8 mouse cellular contexts compared by ENCODE assay signal in genomic region chr17:6779632-6780031, GRCm38 (mm10). TPM values are rescaled to one million over a fixed set of nuclear protein-coding genes. Genes with fewer than 3 reads are reported as not detected.
DNase-seq lines count a peak whose midpoint lies in the region; ATAC-seq and TF ChIP-seq lines count a peak whose summit lies in the region.

No protein-coding gene starts in this region.

- peak overlapping the region; percentile 93 for H3K4me2 ChIP-seq in heart, embryonic 13.5 days
- H3K4me2 ChIP-seq in forebrain, embryonic 11.5 days (ENCODE audit: low read depth, low read length, severe bottlenecking): peak overlapping the region; percentile 79
- peak overlapping the region; percentile 82 for H3K4me2 ChIP-seq in liver, embryonic 14.5 days (ENCODE audit: low read depth)

- H3K36me3 ChIP-seq in heart, embryonic 13.5 days: no peaks in the 10 kb centered on the region
- H3K36me3 ChIP-seq in forebrain, embryonic 11.5 days (ENCODE audit: control insufficient read depth, insufficient read depth, low read length): no peaks in the 10 kb centered on the region
- H3K36me3 ChIP-seq in liver, embryonic 14.5 days (replicated peaks; ENCODE audit: control insufficient read depth, insufficient read depth, low read depth): no peaks in the 10 kb centered on the region

- H3K9me3 ChIP-seq in heart, embryonic 13.5 days: no peaks in the 10 kb centered on the region
- H3K9me3 ChIP-seq in forebrain, embryonic 11.5 days (ENCODE audit: control insufficient read depth, low read length): no peaks in the 10 kb centered on the region
- H3K9me3 ChIP-seq in liver, embryonic 14.5 days (ENCODE audit: control insufficient read depth, low read length): no peaks in the 10 kb centered on the region

- TF ChIP-seq EP300 in liver, embryonic 14.5 days (IDR thresholded peaks at IDR 0.05; ENCODE audit: low read depth): no peak

- peak overlapping the region; percentile 96 for H3K9ac ChIP-seq in heart, embryonic 13.5 days
- H3K9ac ChIP-seq in forebrain, embryonic 11.5 days (ENCODE audit: low read length): no peak overlapping the region
- peak overlapping the region; percentile 43 for H3K9ac ChIP-seq in liver, embryonic 14.5 days (replicated peaks)

- H3K27me3 ChIP-seq in heart, embryonic 13.5 days (replicated peaks): no peaks in the 10 kb centered on the region
- H3K27me3 ChIP-seq in forebrain, embryonic 11.5 days (ENCODE audit: control insufficient read depth, insufficient read depth, low read length): peaks cover 2% of the 10 kb centered on the region; the same call in 1 of the 2 replicates
- no peaks in the 10 kb centered on the region for H3K27me3 ChIP-seq in liver, embryonic 14.5 days (ENCODE audit: control insufficient read depth, insufficient read depth, low read length)

- intact Hi-C loops in left cerebral cortex, adult 2 months (cut with DNase I): loop anchor here (5.0 kb wide), 1 partner anchor 113 kb away; no protein-coding TSS in a partner anchor

- 26% methylated on average over 7 of the region's 7 CpGs for WGBS in heart, embryonic 13.5 days
- WGBS in forebrain, embryonic 11.5 days: 45% methylated on average over 7 of the region's 7 CpGs
- 21% methylated on average over 7 of the region's 7 CpGs for WGBS in liver, embryonic 14.5 days (ENCODE audit: insufficient replicate concordance)

- no peak for DNase-seq in heart, adult 8-10 months (ENCODE audit: low spot score)
- peak; percentile 15 to 36 for DNase-seq in B cell, adult 2 months
- no peak for DNase-seq in forebrain, embryonic 11.5 days (ENCODE audit: low spot score)
- no peak for DNase-seq in liver, embryonic 14.5 days (ENCODE audit: low read depth in 3 of 3, low spot score in 3 of 3)
- no peak for DNase-seq in left cerebral cortex, adult 2 months (ENCODE audit: extremely low spot score in 1 of 2, low spot score in 2 of 2)
- DNase-seq in frontal cortex, postnatal 14 days (ENCODE audit: low spot score in 2 of 2): no peak

- H3K27ac ChIP-seq in heart, embryonic 13.5 days (replicated peaks): peak overlapping the region; percentile 88
- H3K27ac ChIP-seq in forebrain, embryonic 11.5 days (ENCODE audit: low read depth, low read length): no peak overlapping the region
- no peak overlapping the region for H3K27ac ChIP-seq in liver, embryonic 14.5 days
- H3K27ac ChIP-seq in left cerebral cortex, adult 2 months: no peak overlapping the region

- no peak for ATAC-seq in heart, embryonic 13.5 days (ENCODE audit: extremely low read depth, insufficient number of reproducible peaks, low FRiP score, low TSS enrichment)
- ATAC-seq in forebrain, embryonic 11.5 days (replicated peaks; ENCODE audit: low FRiP score): no peak
- no peak for ATAC-seq in liver, embryonic 14.5 days (ENCODE audit: insufficient read depth)
- no peak for ATAC-seq in erythroid progenitor cell, adult 5-6 weeks (replicated peaks; ENCODE audit: low FRiP score, poor library complexity, severe bottlenecking)

- peak overlapping the region; percentile 88 for H3K4me3 ChIP-seq in heart, embryonic 13.5 days
- peak overlapping the region; percentile 64 for H3K4me3 ChIP-seq in forebrain, embryonic 11.5 days (ENCODE audit: low read depth, low read length)
- H3K4me3 ChIP-seq in liver, embryonic 14.5 days (ENCODE audit: insufficient read depth in 1 of 2, low read depth in 2 of 2, low read length in 2 of 2): peak overlapping the region; percentile 20 to 29
- no peak overlapping the region; the same call in 1 of the 2 replicates for H3K4me3 ChIP-seq in left cerebral cortex, adult 2 months

- peaks cover 71% of the 10 kb centered on the region for H3K4me1 ChIP-seq in heart, embryonic 13.5 days
- peaks cover 20% of the 10 kb centered on the region for H3K4me1 ChIP-seq in forebrain, embryonic 11.5 days (replicated peaks; ENCODE audit: control insufficient read depth, insufficient read depth, low read length)
- peaks cover 26 to 31% of the 10 kb centered on the region in 2 experiments for H3K4me1 ChIP-seq in liver, embryonic 14.5 days (replicated peaks; ENCODE audit: control insufficient read depth in 2 of 2, insufficient read depth in 2 of 2, low read length in 1 of 2)

- TF ChIP-seq CTCF in liver, embryonic 14.5 days (IDR thresholded peaks at IDR 0.05; ENCODE audit: low read depth): no peak
- TF ChIP-seq CTCF in left cerebral cortex, adult 2 months (IDR thresholded peaks at IDR 0.05): no peak

RNA-seq across cellular contexts. Expression of gene Ezr, which starts 3.0 kb away (rescaled TPM):
- polyA plus RNA-seq in heart, embryonic 13.5 days (2015; fragmentation: Nextera tagmentation; extraction: Ambion mirVana): 103 and 105 TPM in 2 replicates
- total RNA-seq in heart, adult 8-10 months (2022): 10 to 100 TPM; 29.1 to 38.7 (median 33.9) TPM
- 122 and 135 TPM in 2 replicates for polyA plus RNA-seq in forebrain, embryonic 11.5 days (2014; fragmentation: Nextera tagmentation; extraction: Ambion mirVana)
- 17.6 and 31.2 TPM in 2 replicates for polyA plus RNA-seq in liver, embryonic 14.5 days (2012; rRNA removed)
- 41.7 and 52.8 TPM in 2 replicates for polyA plus RNA-seq in liver, embryonic 14.5 days (2014; fragmentation: Nextera tagmentation; extraction: Ambion mirVana)
- total RNA-seq in erythroid progenitor cell, adult 5-6 weeks (2015; ENCODE audit: low replicate concordance): 59.5 and 69.6 TPM in 2 replicates
- total RNA-seq in erythroid progenitor cell, adult 5-6 weeks (2017; ENCODE audit: low replicate concordance): 196 and 254 TPM in 2 replicates
- total RNA-seq in left cerebral cortex, adult 2 months (2021): 10 to 100 TPM; 50.3 to 51.5 TPM

Comparison
In these comparisons a context has a peak if more than half of its experiments do, and no peak if none do; other contexts are left out.
1. DNase-seq: peak in B cell, adult 2 months (2 of 2); none in heart, adult 8-10 months (single experiment), forebrain, embryonic 11.5 days (single experiment), liver, embryonic 14.5 days (0 of 3), left cerebral cortex, adult 2 months (0 of 2) and frontal cortex, postnatal 14 days (0 of 2).
2. Peak in every context shown above with its lines, with median percentiles within 50 percentile points of each other: H3K4me2 ChIP-seq.